Mouse (Mus musculus) urinary bladder, adult 18-20 months (tissue): ENCODE data around the gene Nfic.
A peak's percentile ranks its signal among the peaks of the same experiment; 100 is the strongest.

Experiments
- DNase-seq, 2 experiments: peaks; one replicate each; pipeline ENCODE4 v3.0.0; 2022; ENCODE audit warnings: low spot score in 2 of 2, mixed read lengths in 2 of 2

The Nfic gene

GRCm38 (mm10) chr10:81360721-81361120 is 94.7 kb downstream of the Nfic start:
- no peak for DNase-seq

- no peak for DNase-seq
Measured at GRCm38 (mm10) chr10:81358841-81359240, 96.6 kb downstream of the Nfic start.

GRCm38 (mm10) chr10:81358209-81358608 is 97.2 kb downstream of the Nfic start:
- no peak for DNase-seq

GRCm38 (mm10) chr10:81356991-81357844 is 98.2 kb downstream of the Nfic start, which contains the start of gene Mfsd12:
TSS of gene Mfsd12 (plus strand) at chr10:81357491.
- DNase-seq = peak; percentile 72 to 87

- DNase-seq = no peak
Measured at GRCm38 (mm10) chr10:81356352-81356990, 99.0 kb downstream of the Nfic start.

- no peak for DNase-seq
Measured at GRCm38 (mm10) chr10:81355533-81355932, 99.9 kb downstream of the Nfic start.

- DNase-seq = no peak
Measured at GRCm38 (mm10) chr10:81354738-81355477, 100.5 kb downstream of the Nfic start.

GRCm38 (mm10) chr10:81351678-81352291 is 103.7 kb downstream of the Nfic start:
- no peak for DNase-seq

- DNase-seq = peak; percentile 94 to 99
Measured at GRCm38 (mm10) chr10:81350351-81351063, 104.9 kb downstream of the Nfic start, which contains the start of gene Hmg20b. TSS of gene Hmg20b (minus strand) at chr10:81350480.

GRCm38 (mm10) chr10:81349961-81350350 is 105.5 kb downstream of the Nfic start:
- no peak for DNase-seq

GRCm38 (mm10) chr10:81349146-81349545 is 106.3 kb downstream of the Nfic start:
- no peak for DNase-seq

- DNase-seq = peak; percentile 61 to 63
Measured at GRCm38 (mm10) chr10:81346453-81347067, 108.9 kb downstream of the Nfic start.
